8 mouse cellular contexts compared by ENCODE assay signal in genomic region chr6:37097356-37098155, GRCm38 (mm10).
DNase-seq lines count a peak whose midpoint lies in the region; ATAC-seq and TF ChIP-seq lines count a peak whose summit lies in the region.

No protein-coding gene starts in this region.

- intact Hi-C loops in gastrocnemius, adult 2 months (cut with DNase I): loop anchor here (1.0 kb wide), 2 partner anchors 254 to 351 kb away; no protein-coding TSS in a partner anchor

- ATAC-seq in hindbrain, postnatal 0 days: peak; percentile 85
- peak; percentile 89 for ATAC-seq in megakaryocyte-erythroid progenitor cell, adult 5-6 weeks (replicated peaks; ENCODE audit: low FRiP score, low TSS enrichment, poor library complexity, severe bottlenecking)

- WGBS in hindbrain, postnatal 0 days: 49% methylated on average over 18 of the region's 18 CpGs

- H3K9ac ChIP-seq in hindbrain, postnatal 0 days (replicated peaks; ENCODE audit: low read length): no peak overlapping the region

- H3K27ac ChIP-seq in gastrocnemius, adult 2 months: no peak overlapping the region
- no peak overlapping the region for H3K27ac ChIP-seq in hindbrain, postnatal 0 days

- TF ChIP-seq CTCF in gastrocnemius, adult 2 months (IDR thresholded peaks at IDR 0.05): peak; percentile 84
- peak; percentile 95 for TF ChIP-seq CTCF in hindbrain, postnatal 0 days (IDR thresholded peaks at IDR 0.05; ENCODE audit: low read depth)

- no peaks in the 10 kb centered on the region for H3K36me3 ChIP-seq in hindbrain, postnatal 0 days (ENCODE audit: insufficient read depth, low read length)

- H3K4me2 ChIP-seq in hindbrain, postnatal 0 days (ENCODE audit: low read depth, low read length): peak overlapping the region; percentile 25

- peak overlapping the region; percentile 50; the same call in 1 of the 2 replicates for H3K4me3 ChIP-seq in gastrocnemius, adult 2 months
- no peak overlapping the region for H3K4me3 ChIP-seq in hindbrain, postnatal 0 days (ENCODE audit: low read length)

- no peaks in the 10 kb centered on the region for H3K27me3 ChIP-seq in hindbrain, postnatal 0 days (ENCODE audit: insufficient read depth, low read length)

- no peaks in the 10 kb centered on the region for H3K9me3 ChIP-seq in hindbrain, postnatal 0 days (ENCODE audit: low read length)

- no peaks in the 10 kb centered on the region for H3K4me1 ChIP-seq in hindbrain, postnatal 0 days (ENCODE audit: insufficient read depth, low read length)

- peak; percentile 46 for DNase-seq in WW6 (ENCODE audit: low read depth, low spot score)
- peak; percentile 84 to 93 for DNase-seq in cerebellum, postnatal 25 days
- peak; percentile 87 for DNase-seq in gastrocnemius, adult 2 months
- DNase-seq in hindbrain, postnatal 0 days (ENCODE audit: low spot score): peak; percentile 96
- peak; percentile 90 to 94 for DNase-seq in left cerebral cortex, adult 18-20 months (ENCODE audit: low spot score in 2 of 2)
- peak; percentile 80 to 84 for DNase-seq in right cerebral cortex, postnatal 36 days (ENCODE audit: low spot score in 2 of 2)
- DNase-seq in urinary bladder, postnatal 4 days (ENCODE audit: low spot score in 2 of 2): peak; percentile 62 to 91

Comparison
In these comparisons a context has a peak if more than half of its experiments do, and no peak if none do; other contexts are left out.
1. DNase-seq: peak in every context shown above with its lines; median percentile 96 in hindbrain, postnatal 0 days; 92 in left cerebral cortex, adult 18-20 months; 88 in cerebellum, postnatal 25 days; 87 in gastrocnemius, adult 2 months; 82 in right cerebral cortex, postnatal 36 days; 76 in urinary bladder, postnatal 4 days; 46 in WW6.